Mouse (Mus musculus) brown adipose tissue, adult 24 weeks (tissue): ENCODE measurements around the gene Lyrm9. TPM values are rescaled to one million over a fixed set of nuclear protein-coding genes. Genes with fewer than 3 reads are reported as not detected.
"Not testable (repeated sequence)": the region's sequence is repeated elsewhere in the genome, so short reads cannot be mapped to it uniquely, and the experiment has no call there.

Experiments
- H3K27ac ChIP-seq: fragments of 200-500 bp; replicated peaks from 2 replicates; pipeline ENCODE4 v1.5.1; 2012; ENCODE audit warnings: low read depth, mild to moderate bottlenecking, low read length
- H3K4me1 ChIP-seq: fragments of 200-500 bp; 2 replicates; pipeline ENCODE4 v1.6.1; 2012; ENCODE audit warnings: low read length, mixed read lengths; ENCODE audit not compliant: control insufficient read depth, insufficient read depth, insufficient read length
- H3K4me3 ChIP-seq: fragments of 200-500 bp; 2 replicates; pipeline ENCODE4 v1.5.1; 2012; ENCODE audit warnings: low read depth, mild to moderate bottlenecking, low read length, moderate library complexity; ENCODE audit not compliant: insufficient read depth
- polyA plus RNA-seq: library from polyadenylated mRNA; stranded (reverse); fragments of >200 nt; gene quantifications from 2 replicates; pipeline ENCODE4 v1.2.4, GENCODE M21; 2012; ENCODE audit not compliant: missing spikeins, insufficient read depth, insufficient read length

Gene Lyrm9
- polyA plus RNA-seq, 1 experiment: 58.3 TPM

DNA sequence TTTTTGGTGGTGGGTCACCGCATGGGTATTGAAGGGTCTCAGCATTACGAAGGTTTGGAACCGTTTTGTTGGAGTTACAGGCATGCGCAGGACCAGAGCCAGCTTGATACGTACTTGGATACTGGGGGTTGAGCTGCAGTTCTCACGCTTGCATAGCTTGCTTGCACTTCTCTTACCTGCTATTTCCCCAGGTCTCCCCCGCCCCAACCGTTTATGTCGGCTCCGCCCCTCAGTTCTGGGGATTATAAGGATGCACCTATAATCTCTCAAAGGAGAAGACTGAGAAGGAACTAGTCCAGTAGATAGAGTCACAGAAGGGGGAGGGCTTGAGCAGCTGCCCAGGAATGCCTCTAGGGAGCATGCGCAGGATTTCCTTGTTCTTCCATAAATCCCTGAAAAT, 26.1 kb downstream of the Lyrm9 start:
- Histone ChIP-seq H3K27ac (no peak overlapping the region), H3K4me1 (no peaks in the 10 kb centered on the region), H3K4me3 (no peak overlapping the region)

GRCm38 (mm10) chr11:78856310-78856709, 29.9 kb downstream of the Lyrm9 start:
- no peak overlapping the region for H3K27ac ChIP-seq
- H3K4me1 ChIP-seq: no peaks in the 10 kb centered on the region
- no peak overlapping the region for H3K4me3 ChIP-seq

GRCm38 (mm10) chr11:78857611-78858010, 31.2 kb downstream of the Lyrm9 start:
- H3K4me3 ChIP-seq: no peak overlapping the region
- H3K4me1 ChIP-seq: no peaks in the 10 kb centered on the region
- H3K27ac ChIP-seq: no peak overlapping the region

- Histone ChIP-seq H3K27ac (no peak overlapping the region), H3K4me1 (no peaks in the 10 kb centered on the region), H3K4me3 (no peak overlapping the region)
These were observed 37.5 kb downstream of the Lyrm9 start for GRCm38 (mm10) chr11:78863898-78864297.

- Histone ChIP-seq H3K4me1 (no peaks in the 10 kb centered on the region), H3K4me3 (no peak overlapping the region), H3K27ac (no peak overlapping the region)
These were observed 38.3 kb downstream of the Lyrm9 start for GRCm38 (mm10) chr11:78864567-78865278.

DNA sequence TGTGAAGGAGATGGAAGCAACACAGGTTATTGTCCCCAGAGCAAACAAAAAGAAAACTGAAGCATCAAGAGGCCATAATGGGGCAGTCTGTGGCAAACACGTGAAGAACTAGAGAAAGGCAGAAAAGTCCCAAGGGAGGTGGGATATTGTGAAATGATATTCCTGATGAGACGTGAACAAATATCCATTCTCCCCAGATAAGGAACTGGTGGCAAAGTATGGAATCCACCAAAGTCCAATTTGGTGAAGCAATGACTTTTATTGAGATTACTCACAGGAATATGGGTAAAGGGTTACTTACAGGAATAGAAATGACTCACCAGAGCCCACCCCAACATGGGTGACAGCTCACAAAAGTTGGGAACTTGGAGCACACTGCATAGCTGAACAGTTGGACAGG, 38.9 kb downstream of the Lyrm9 start:
- Histone ChIP-seq H3K4me1 (no peaks in the 10 kb centered on the region), H3K4me3 (no peak overlapping the region)

DNA sequence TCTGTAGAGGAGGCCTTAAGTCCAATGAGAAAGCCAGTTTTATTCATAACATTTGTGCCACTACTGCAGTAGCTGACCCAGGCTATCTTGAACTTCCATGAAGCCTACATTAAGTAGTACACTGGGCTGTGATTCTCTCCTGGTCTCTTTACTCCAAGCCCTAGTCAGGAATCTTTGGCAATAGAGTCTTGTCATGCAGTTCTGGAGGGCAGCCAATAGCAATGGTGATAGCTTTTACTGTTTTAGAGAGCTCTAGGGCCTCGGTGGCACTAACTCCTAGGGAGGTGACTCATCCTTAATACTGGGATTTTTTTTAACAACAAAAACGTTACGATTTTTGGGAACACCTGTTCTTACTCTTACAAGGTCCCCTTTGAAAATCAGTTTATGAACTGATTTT, 40.1 kb downstream of the Lyrm9 start:
- H3K27ac ChIP-seq: no peak overlapping the region
- no peaks in the 10 kb centered on the region for H3K4me1 ChIP-seq
- no peak overlapping the region for H3K4me3 ChIP-seq

More for the DNA sequence above, 38.9 kb downstream of the Lyrm9 start:
- H3K27ac ChIP-seq: no peak overlapping the region

GRCm38 (mm10) chr11:78867696-78868095, 41.3 kb downstream of the Lyrm9 start:
- Histone ChIP-seq H3K27ac (no peak overlapping the region), H3K4me1 (no peaks in the 10 kb centered on the region)

GRCm38 (mm10) chr11:78869205-78869604, 42.8 kb downstream of the Lyrm9 start:
- H3K4me1 ChIP-seq, H3K27ac ChIP-seq, H3K4me3 ChIP-seq: not testable (repeated sequence)

More at GRCm38 (mm10) chr11:78867696-78868095, 41.3 kb downstream of the Lyrm9 start:
- no peak overlapping the region for H3K4me3 ChIP-seq

GRCm38 (mm10) chr11:78870891-78871290, 44.5 kb downstream of the Lyrm9 start:
- Histone ChIP-seq H3K27ac (no peak overlapping the region), H3K4me1 (no peaks in the 10 kb centered on the region), H3K4me3 (no peak overlapping the region)

- Histone ChIP-seq H3K4me1 (no peaks in the 10 kb centered on the region), H3K27ac (no peak overlapping the region), H3K4me3 (no peak overlapping the region)
These were observed 46.4 kb downstream of the Lyrm9 start for GRCm38 (mm10) chr11:78872782-78873181.

DNA sequence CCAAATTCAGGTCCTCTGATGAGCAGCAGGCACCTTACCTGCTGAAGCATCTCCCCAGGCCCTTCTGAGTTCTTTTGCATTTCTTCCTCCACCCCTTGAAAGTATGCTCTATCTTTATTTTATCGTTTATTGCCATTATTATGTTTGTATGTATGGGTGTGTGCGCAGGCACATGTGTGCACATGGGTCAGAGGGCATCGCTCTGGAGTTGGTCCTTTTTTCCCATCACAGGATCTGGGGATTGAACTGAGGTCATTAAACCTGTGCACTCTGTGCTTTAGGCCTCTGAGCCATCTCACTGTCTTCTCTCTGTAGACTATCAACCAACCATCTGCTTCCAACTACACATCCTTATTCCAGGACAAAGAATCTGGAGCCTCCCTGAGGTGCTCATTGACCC, 53.3 kb downstream of the Lyrm9 start:
- H3K27ac ChIP-seq: no peak overlapping the region
- no peaks in the 10 kb centered on the region for H3K4me1 ChIP-seq
- no peak overlapping the region for H3K4me3 ChIP-seq

DNA sequence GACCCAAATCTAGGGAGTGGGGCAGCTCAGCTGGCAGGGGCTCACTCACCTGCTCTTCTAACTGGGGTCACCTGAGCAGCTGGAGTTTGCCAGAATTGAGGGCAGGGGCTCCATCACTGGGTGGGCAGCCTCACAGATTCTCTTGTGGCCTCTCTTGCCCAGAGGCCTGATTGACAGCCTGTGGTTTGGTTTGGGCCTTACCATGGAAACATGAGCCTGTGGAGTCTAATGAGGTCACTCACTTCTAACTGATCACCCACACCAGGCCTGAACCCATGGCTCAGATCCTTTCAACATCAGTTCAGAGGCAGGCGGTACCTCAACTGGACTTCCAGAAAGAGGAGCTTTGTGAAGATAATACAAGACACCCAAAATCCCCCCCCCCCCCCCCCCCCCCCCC, 60.3 kb downstream of the Lyrm9 start:
- Histone ChIP-seq H3K4me3 (no peak overlapping the region), H3K4me1 (no peaks in the 10 kb centered on the region), H3K27ac (no peak overlapping the region)

- Histone ChIP-seq H3K4me1 (no peaks in the 10 kb centered on the region), H3K27ac (no peak overlapping the region), H3K4me3 (no peak overlapping the region)
These were observed 61.0 kb downstream of the Lyrm9 start for GRCm38 (mm10) chr11:78887102-78887971.

- H3K27ac ChIP-seq: no peak overlapping the region
- H3K4me3 ChIP-seq: no peak overlapping the region
- H3K4me1 ChIP-seq: no peaks in the 10 kb centered on the region
These were observed 62.8 kb downstream of the Lyrm9 start for GRCm38 (mm10) chr11:78889156-78889555.
